ENCODE assay signal across 29 mouse cellular contexts in the genomic region with DNA sequence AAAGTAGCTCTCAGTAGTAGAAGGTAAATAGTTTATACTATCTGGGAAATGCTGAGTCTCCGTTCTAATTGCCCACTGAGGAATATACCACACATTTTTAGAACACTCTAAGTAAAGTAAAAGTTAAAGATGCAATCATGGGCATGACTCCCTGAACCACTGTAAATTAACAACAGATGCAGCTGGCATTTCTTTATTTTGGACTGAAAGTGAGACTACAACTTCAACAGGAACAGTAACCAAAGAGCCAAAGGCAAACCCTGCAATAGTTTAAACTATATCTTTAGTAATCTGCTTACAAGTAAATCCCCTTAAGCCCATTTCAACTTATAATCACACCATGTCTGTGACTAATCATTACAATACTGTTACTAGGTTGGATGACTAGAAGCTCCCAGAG.
DNase-seq lines count a peak whose midpoint lies in the region; ATAC-seq lines count a peak whose summit lies in the region.
"Had no signal": no experiment of that assay in that cellular context is flagged by ENCODE, and none has a peak within 500 bp of the region (broad histone marks: within the 10 kb centered on the region; RNA-seq: fewer than 3 reads in every experiment).

No protein-coding gene starts in this region.

- H3K27ac ChIP-seq in midbrain, embryonic 11.5 days (ENCODE audit: low read depth, low read length) = no peak overlapping the region
- H3K27ac ChIP-seq in midbrain, embryonic 16.5 days (ENCODE audit: low read length) = no peak overlapping the region
- H3K27ac ChIP-seq in midbrain, embryonic 14.5 days (replicated peaks; ENCODE audit: low read depth, low read length) = no peak overlapping the region
- no peak overlapping the region for H3K27ac ChIP-seq in midbrain, embryonic 15.5 days
- H3K27ac ChIP-seq: embryonic facial prominence, embryonic 13.5 days; forebrain, embryonic 10.5 days; forebrain, embryonic 12.5 days had no signal

- H3K4me3 ChIP-seq in midbrain, embryonic 11.5 days (ENCODE audit: low read depth, low read length) = no peak overlapping the region
- no peak overlapping the region for H3K4me3 ChIP-seq in midbrain, embryonic 16.5 days (ENCODE audit: low read depth, low read length)
- H3K4me3 ChIP-seq in midbrain, embryonic 14.5 days (replicated peaks; ENCODE audit: low read depth, low read length) = no peak overlapping the region
- no peak overlapping the region for H3K4me3 ChIP-seq in midbrain, embryonic 15.5 days
- H3K4me3 ChIP-seq: embryonic facial prominence, embryonic 13.5 days; forebrain, embryonic 10.5 days; forebrain, embryonic 12.5 days had no signal

- H3K4me1 ChIP-seq in midbrain, embryonic 11.5 days (ENCODE audit: control insufficient read depth, insufficient read depth, low read length) = no peaks in the 10 kb centered on the region
- H3K4me1 ChIP-seq in midbrain, embryonic 16.5 days (ENCODE audit: control insufficient read depth, insufficient read depth, low read length) = no peaks in the 10 kb centered on the region
- H3K4me1 ChIP-seq in midbrain, embryonic 14.5 days (ENCODE audit: control insufficient read depth, insufficient read depth, low read length) = no peaks in the 10 kb centered on the region
- H3K4me1 ChIP-seq in midbrain, embryonic 15.5 days = no peaks in the 10 kb centered on the region
- H3K4me1 ChIP-seq: forebrain, embryonic 10.5 days; forebrain, embryonic 12.5 days had no signal

- H3K36me3 ChIP-seq in midbrain, embryonic 11.5 days (ENCODE audit: control insufficient read depth, insufficient read depth, low read length) = no peaks in the 10 kb centered on the region
- H3K36me3 ChIP-seq in midbrain, embryonic 16.5 days (ENCODE audit: control insufficient read depth, insufficient read depth, low read length) = no peaks in the 10 kb centered on the region
- H3K36me3 ChIP-seq in midbrain, embryonic 14.5 days (ENCODE audit: control insufficient read depth, insufficient read depth, low read length) = no peaks in the 10 kb centered on the region
- no peaks in the 10 kb centered on the region for H3K36me3 ChIP-seq in midbrain, embryonic 15.5 days (replicated peaks)
- H3K36me3 ChIP-seq: embryonic facial prominence, embryonic 13.5 days; forebrain, embryonic 10.5 days; forebrain, embryonic 12.5 days; G1E had no signal

- 79% methylated on average over 1 of the region's 1 CpGs for WGBS in midbrain, embryonic 11.5 days
- WGBS in midbrain, embryonic 16.5 days = 47% methylated on average over 1 of the region's 1 CpGs
- 71% methylated on average over 1 of the region's 1 CpGs for WGBS in midbrain, embryonic 14.5 days
- 59% methylated on average over 1 of the region's 1 CpGs for WGBS in midbrain, embryonic 15.5 days

- H3K9ac ChIP-seq in midbrain, embryonic 11.5 days (ENCODE audit: low read length) = no peak overlapping the region
- no peak overlapping the region for H3K9ac ChIP-seq in midbrain, embryonic 16.5 days (ENCODE audit: low read depth, low read length)
- H3K9ac ChIP-seq in midbrain, embryonic 14.5 days (replicated peaks; ENCODE audit: low read length) = no peak overlapping the region
- H3K9ac ChIP-seq in midbrain, embryonic 15.5 days = no peak overlapping the region
- H3K9ac ChIP-seq: embryonic facial prominence, embryonic 13.5 days; forebrain, embryonic 12.5 days had no signal

- no peak overlapping the region for H3K4me2 ChIP-seq in midbrain, embryonic 11.5 days
- H3K4me2 ChIP-seq in midbrain, embryonic 16.5 days (ENCODE audit: low read length) = no peak overlapping the region
- H3K4me2 ChIP-seq in midbrain, embryonic 14.5 days (ENCODE audit: low read length) = no peak overlapping the region
- no peak overlapping the region for H3K4me2 ChIP-seq in midbrain, embryonic 15.5 days
- H3K4me2 ChIP-seq: embryonic facial prominence, embryonic 13.5 days; forebrain, embryonic 12.5 days had no signal

- no peaks in the 10 kb centered on the region for H3K9me3 ChIP-seq in midbrain, embryonic 11.5 days (ENCODE audit: control insufficient read depth, low read length)
- H3K9me3 ChIP-seq in midbrain, embryonic 16.5 days (replicated peaks; ENCODE audit: control insufficient read depth, low read length, poor library complexity, severe bottlenecking) = no peaks in the 10 kb centered on the region
- H3K9me3 ChIP-seq in midbrain, embryonic 14.5 days (ENCODE audit: control insufficient read depth, low read length) = no peaks in the 10 kb centered on the region
- H3K9me3 ChIP-seq in midbrain, embryonic 15.5 days = no peaks in the 10 kb centered on the region
- H3K9me3 ChIP-seq: embryonic facial prominence, embryonic 13.5 days; forebrain, embryonic 10.5 days; forebrain, embryonic 12.5 days; G1E had no signal

- H3K27me3 ChIP-seq in midbrain, embryonic 11.5 days (ENCODE audit: control insufficient read depth, insufficient read depth, low read length) = peaks cover 13% of the 10 kb centered on the region
- H3K27me3 ChIP-seq in midbrain, embryonic 16.5 days (ENCODE audit: control insufficient read depth, insufficient read depth, low read depth, low read length) = peaks cover 8% of the 10 kb centered on the region
- peaks cover 38% of the 10 kb centered on the region for H3K27me3 ChIP-seq in midbrain, embryonic 14.5 days (ENCODE audit: control insufficient read depth, insufficient read depth, low read length)
- peaks cover 25% of the 10 kb centered on the region for H3K27me3 ChIP-seq in midbrain, embryonic 15.5 days (replicated peaks)
- H3K27me3 ChIP-seq: CH12.LX; embryonic facial prominence, embryonic 13.5 days; forebrain, embryonic 12.5 days; Patski had no signal

- no peak for DNase-seq in midbrain, embryonic 11.5 days (ENCODE audit: low spot score, missing footprints)
- peak; percentile 30 for DNase-seq in midbrain, embryonic 14.5 days
- peak; percentile 56 for DNase-seq in adipocyte (ENCODE audit: low spot score)
- DNase-seq in fibroblast of lung, adult 2 months (ENCODE audit: low read depth) = peak; percentile 6
- no peak for DNase-seq in testis, postnatal 14 days (ENCODE audit: low spot score)
- no peak for DNase-seq in spleen, adult 18-20 months
- DNase-seq: adrenal gland, adult 2 months; adrenal gland, postnatal 10 days; adrenal gland, postnatal 25 days; B cell, adult 2 months; cerebellum, adult 11 months; cerebellum, adult 18-20 months; cerebellum, adult 8-10 months; cerebellum, adult 9-11 months; cerebellum, postnatal 14 days; cerebellum, postnatal 36 days; embryo, embryonic 11 days had no signal

- 0 out of 2 replicates have a peak, but pooled peaks have one; percentile 46 for ATAC-seq in midbrain, embryonic 11.5 days (ENCODE audit: low FRiP score)
- no peak for ATAC-seq in midbrain, embryonic 16.5 days
- no peak for ATAC-seq in midbrain, embryonic 14.5 days (ENCODE audit: low FRiP score, low TSS enrichment)
- no peak for ATAC-seq in midbrain, embryonic 15.5 days (replicated peaks)
- ATAC-seq: activated CD4-positive, CD25-positive, alpha-beta regulatory T cell, adult 4 months; CD4-positive, CD25-positive, alpha-beta regulatory T cell, adult 4 months; forebrain, embryonic 14.5 days; forebrain, embryonic 16.5 days; Patski had no signal

Comparison
In these comparisons a context has a peak if more than half of its experiments do, and no peak if none do; other contexts are left out.
1. DNase-seq: peak in midbrain, embryonic 14.5 days (single experiment), adipocyte (single experiment) and fibroblast of lung, adult 2 months (single experiment); none in midbrain, embryonic 11.5 days (single experiment), testis, postnatal 14 days (single experiment) and spleen, adult 18-20 months (0 of 2).